Mouse (Mus musculus) heart, adult 2 months (tissue): ENCODE data around the gene Anks1. TPM values are rescaled to one million over a fixed set of nuclear protein-coding genes. Genes with fewer than 3 reads are reported as not detected.

ENCODE experiments used
- DNase-seq, 2 experiments: peaks; one replicate each; pipeline ENCODE4 v3.0.0; 2021
- H3K27ac ChIP-seq: fragments of 200-600 bp; 2 replicates; pipeline ENCODE4 v1.8.1; 2022
- H3K27me3 ChIP-seq: fragments of 200-500 bp; 2 replicates; pipeline ENCODE4 v1.6.1; 2012; ENCODE audit warnings: mild to moderate bottlenecking, low read length, inconsistent platforms, mixed read lengths; ENCODE audit not compliant: control insufficient read depth, insufficient read depth
- H3K36me3 ChIP-seq: fragments of 200-500 bp; 2 replicates; pipeline ENCODE4 v1.6.1; 2012; ENCODE audit warnings: low read length, inconsistent platforms; ENCODE audit not compliant: control insufficient read depth, insufficient read depth
- H3K4me1 ChIP-seq: fragments of 200-500 bp; 2 replicates; pipeline ENCODE4 v1.6.1; 2011; ENCODE audit warnings: low read length; ENCODE audit not compliant: control insufficient read depth, insufficient read depth
- H3K4me3 ChIP-seq: fragments of 200-600 bp; 2 replicates; pipeline ENCODE4 v1.8.1; 2022
- H3K79me2 ChIP-seq: fragments of 200-500 bp; replicated peaks from 2 replicates; pipeline ENCODE4 v1.6.1; 2012; ENCODE audit warnings: mild to moderate bottlenecking, inconsistent platforms, low read length, moderate library complexity, mixed read lengths; ENCODE audit not compliant: control insufficient read depth, insufficient read depth
- H3K9ac ChIP-seq: fragments of 200-500 bp; 2 replicates; pipeline ENCODE4 v1.6.1; 2012; ENCODE audit warnings: low read depth, mild to moderate bottlenecking, control low read depth, inconsistent platforms, low read length, mixed read lengths
- CTCF ChIP-seq: fragments of 200-600 bp; IDR thresholded peaks from 2 replicates; pipeline ENCODE4 v1.8.1; 2022; ENCODE audit warnings: antibody characterized with exemption, mild to moderate bottlenecking, moderate library complexity
- EP300 ChIP-seq: fragments of 200-500 bp; IDR thresholded peaks from 2 replicates; pipeline ENCODE4 v1.6.1; 2011; ENCODE audit warnings: low read depth, low read length, control low read depth; ENCODE audit not compliant: insufficient read depth
- POLR2A ChIP-seq: fragments of 200-500 bp; IDR thresholded peaks from 2 replicates; pipeline ENCODE4 v1.6.1; 2011; ENCODE audit warnings: mild to moderate bottlenecking, low read depth, low read length, control low read depth; ENCODE audit not compliant: insufficient read depth
- WGBS: fragments of 180-500 bp; shearing (Covaris S2); methylation state at CpG from one replicate; pipeline ENCODE4 v1.1.7; 2018; 5-methylcytosine and 5-hydroxymethylcytosine counted together
- intact Hi-C: fragments of 180-260 bp; cut with DNase I; formaldehyde crosslinking; loops from one replicate; pipeline ENCODE4 v1.15.1; 2025
- polyA plus RNA-seq: library from polyadenylated mRNA; depleted of rRNA; stranded (reverse); fragments of >200 nt; gene quantifications from 2 replicates; pipeline ENCODE4 v1.2.3, GENCODE M21; 2012
- total RNA-seq, 2 experiments: library from RNA; stranded (reverse); gene quantifications; 2 replicates each; pipeline ENCODE4 v1.2.3; 2021

Gene Anks1
- total and polyA plus RNA-seq, 3 experiments: 51.6 to 76.4 (median 64.4) TPM

- WGBS: 76% methylated on average over 3 of the region's 3 CpGs
- no peaks in the 10 kb centered on the region for H3K79me2 ChIP-seq
- intact Hi-C loops: no loop called here
Observed at GRCm38 (mm10) chr17:28093837-28094236, 184.7 kb downstream of the Anks1 start.

GRCm38 (mm10) chr17:28096418-28096817 lies 187.3 kb downstream of the Anks1 start:
- DNase-seq: no peak
- no peaks in the 10 kb centered on the region for H3K4me1 ChIP-seq
- intact Hi-C loops: no loop called here
- no peak overlapping the region for H3K9ac ChIP-seq
- H3K36me3 ChIP-seq: no peaks in the 10 kb centered on the region
- H3K4me3 ChIP-seq: no peak overlapping the region
- H3K27me3 ChIP-seq: no peaks in the 10 kb centered on the region
- no peak for TF ChIP-seq EP300
- no peak for TF ChIP-seq CTCF
- no peak for TF ChIP-seq POLR2A
- H3K79me2 ChIP-seq: no peaks in the 10 kb centered on the region
- no peak overlapping the region for H3K27ac ChIP-seq
- 70% methylated on average over 10 of the region's 10 CpGs for WGBS

More at GRCm38 (mm10) chr17:28093837-28094236, 184.7 kb downstream of the Anks1 start:
- no peak overlapping the region for H3K9ac ChIP-seq
- H3K36me3 ChIP-seq: no peaks in the 10 kb centered on the region
- TF ChIP-seq CTCF (peak; percentile 35), POLR2A (no peak)
- DNase-seq: no peak
- H3K4me1 ChIP-seq: no peaks in the 10 kb centered on the region
- H3K27ac ChIP-seq: no peak overlapping the region
- no peaks in the 10 kb centered on the region for H3K27me3 ChIP-seq
- H3K4me3 ChIP-seq: no peak overlapping the region

DNA sequence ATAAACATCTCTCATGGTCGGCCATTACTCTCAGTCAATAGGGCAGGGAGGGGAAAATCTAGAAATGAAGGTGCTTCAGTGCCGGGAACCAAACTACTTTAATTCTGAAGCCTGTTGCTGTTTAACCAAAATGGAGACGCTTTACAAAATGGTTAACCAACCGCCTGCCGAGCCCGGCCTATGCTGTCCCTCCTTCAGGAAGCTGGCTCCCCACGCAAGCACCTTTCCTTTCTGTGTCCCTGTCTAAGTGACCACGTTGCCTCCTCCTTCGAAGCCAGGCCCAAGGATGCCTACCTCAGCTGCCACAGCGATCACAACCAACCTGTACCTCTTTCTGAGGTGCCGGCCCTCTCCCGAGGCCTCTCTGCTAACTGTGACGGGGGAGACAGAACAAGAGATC lies 188.2 kb downstream of the Anks1 start:
- Histone ChIP-seq H3K4me1 (no peaks in the 10 kb centered on the region), H3K36me3 (no peaks in the 10 kb centered on the region), H3K27ac (no peak overlapping the region), H3K79me2 (no peaks in the 10 kb centered on the region), H3K4me3 (no peak overlapping the region), H3K9ac (no peak overlapping the region), H3K27me3 (no peaks in the 10 kb centered on the region)
- DNase-seq: no peak
- 90% methylated on average over 13 of the region's 13 CpGs for WGBS
- TF ChIP-seq POLR2A (no peak), CTCF (no peak), EP300 (no peak)
- intact Hi-C loops: no loop called here

GRCm38 (mm10) chr17:28099086-28099485 lies 190.0 kb downstream of the Anks1 start:
- H3K27me3 ChIP-seq: no peaks in the 10 kb centered on the region
- H3K9ac ChIP-seq: no peak overlapping the region
- H3K4me3 ChIP-seq: no peak overlapping the region
- no peak overlapping the region for H3K27ac ChIP-seq
- H3K79me2 ChIP-seq: no peaks in the 10 kb centered on the region
- no peaks in the 10 kb centered on the region for H3K36me3 ChIP-seq
- no peak for DNase-seq
- 68% methylated on average over 3 of the region's 3 CpGs for WGBS
- intact Hi-C loops: no loop called here
- H3K4me1 ChIP-seq: no peaks in the 10 kb centered on the region
- no peak for TF ChIP-seq CTCF
- no peak for TF ChIP-seq POLR2A
- no peak for TF ChIP-seq EP300

GRCm38 (mm10) chr17:28100669-28101068 lies 191.6 kb downstream of the Anks1 start:
- no peak overlapping the region for H3K27ac ChIP-seq
- no peaks in the 10 kb centered on the region for H3K4me1 ChIP-seq
- WGBS: 82% methylated on average over 1 of the region's 1 CpGs
- H3K27me3 ChIP-seq: no peaks in the 10 kb centered on the region
- no peak for DNase-seq
- H3K9ac ChIP-seq: no peak overlapping the region
- intact Hi-C loops: no loop called here
- no peaks in the 10 kb centered on the region for H3K79me2 ChIP-seq
- no peaks in the 10 kb centered on the region for H3K36me3 ChIP-seq
- no peak for TF ChIP-seq EP300
- TF ChIP-seq CTCF: peak; percentile 27
- no peak overlapping the region for H3K4me3 ChIP-seq

GRCm38 (mm10) chr17:28101284-28101887 lies 192.3 kb downstream of the Anks1 start:
- intact Hi-C loops: no loop called here
- H3K4me3 ChIP-seq: no peak overlapping the region
- 78% methylated on average over 12 of the region's 12 CpGs for WGBS

More at GRCm38 (mm10) chr17:28101284-28101887, 192.3 kb downstream of the Anks1 start:
- no peaks in the 10 kb centered on the region for H3K4me1 ChIP-seq
- no peak for DNase-seq
- TF ChIP-seq POLR2A (no peak), EP300 (no peak), CTCF (no peak)
- no peak overlapping the region for H3K27ac ChIP-seq
- no peak overlapping the region for H3K9ac ChIP-seq
- no peaks in the 10 kb centered on the region for H3K27me3 ChIP-seq
- H3K79me2 ChIP-seq: no peaks in the 10 kb centered on the region
- no peaks in the 10 kb centered on the region for H3K36me3 ChIP-seq
